Mouse (Mus musculus) heart, embryonic 13.5 days (tissue): ENCODE data around the gene Nr1i3. TPM values are rescaled to one million over a fixed set of nuclear protein-coding genes. Genes with fewer than 3 reads are reported as not detected.

Experiments used
- ATAC-seq: fragments of 200-750 bp; cut with Nextera tagmentation; 2 replicates; pipeline ENCODE4 v1.8.0; 2017; ENCODE audit warnings: moderate TSS enrichment; ENCODE audit not compliant: insufficient number of reproducible peaks, low FRiP score, low TSS enrichment; ENCODE audit errors: extremely low read depth
- H3K27ac ChIP-seq: fragments of 300-500 bp; sonication (generic); replicated peaks from 2 replicates; pipeline ENCODE4 v1.5.1; 2015; ENCODE audit warnings: moderate library complexity, mild to moderate bottlenecking, inconsistent platforms
- H3K27me3 ChIP-seq: fragments of 300-500 bp; sonication (generic); replicated peaks from 2 replicates; pipeline ENCODE4 v1.6.1; 2015; ENCODE audit warnings: mild to moderate bottlenecking, inconsistent platforms
- H3K36me3 ChIP-seq: fragments of 300-500 bp; sonication (generic); 2 replicates; pipeline ENCODE4 v1.6.1; 2015; ENCODE audit warnings: mild to moderate bottlenecking, inconsistent platforms
- H3K4me1 ChIP-seq: fragments of 300-500 bp; sonication (generic); 2 replicates; pipeline ENCODE4 v1.6.1; 2015; ENCODE audit warnings: inconsistent platforms
- H3K4me2 ChIP-seq: fragments of 300-500 bp; sonication (generic); 2 replicates; pipeline ENCODE4 v1.6.1; 2015; ENCODE audit warnings: inconsistent platforms, mild to moderate bottlenecking, moderate library complexity
- H3K4me3 ChIP-seq: fragments of 300-500 bp; sonication (generic); 2 replicates; pipeline ENCODE4 v1.5.1; 2015; ENCODE audit warnings: moderate library complexity, mild to moderate bottlenecking, inconsistent platforms
- H3K9ac ChIP-seq: fragments of 300-500 bp; sonication (generic); 2 replicates; pipeline ENCODE4 v1.6.1; 2015; ENCODE audit warnings: inconsistent platforms, mild to moderate bottlenecking, moderate library complexity
- H3K9me3 ChIP-seq: fragments of 300-500 bp; sonication (generic); 2 replicates; pipeline ENCODE4 v1.6.1; 2016; ENCODE audit warnings: inconsistent platforms
- WGBS: fragments of 180-500 bp; shearing (Covaris S2); methylation state at CpG from one replicate; pipeline ENCODE4 v1.1.7; 2015; ENCODE audit warnings: mixed read lengths; 5-methylcytosine and 5-hydroxymethylcytosine counted together
- polyA plus RNA-seq: library from polyadenylated mRNA; unstranded; fragments of >200 nt; fragmentation: Nextera tagmentation; extraction: Ambion mirVana; gene quantifications from 2 replicates; pipeline ENCODE4 v1.2.1, GENCODE M21; 2015

Gene Nr1i3
- polyA plus RNA-seq, 1 experiment from 2014 or later, result 0.25 TPM

- 0 out of 2 replicates have a peak overlapping the region, but pooled peaks have one; percentile 3 for H3K9ac ChIP-seq
- H3K27me3 ChIP-seq, result no peaks in the 10 kb centered on the region
- peak overlapping the region; percentile 62 for H3K27ac ChIP-seq
- WGBS, result 64% methylated on average over 8 of the region's 8 CpGs
- H3K4me2 ChIP-seq, result no peak overlapping the region
- no peaks in the 10 kb centered on the region for H3K9me3 ChIP-seq
- no peaks in the 10 kb centered on the region for H3K36me3 ChIP-seq
- peaks cover 67% of the 10 kb centered on the region for H3K4me1 ChIP-seq
- ATAC-seq, result no peak
- H3K4me3 ChIP-seq, result no peak overlapping the region
These were observed 28.1 kb upstream of the Nr1i3 start for GRCm38 (mm10) chr1:171185655-171186054.

- Histone ChIP-seq H3K9ac (peak overlapping the region; percentile 58), H3K27me3 (peaks cover 8% of the 10 kb centered on the region), H3K4me2 (no peak overlapping the region), H3K4me1 (peaks cover 80% of the 10 kb centered on the region), H3K36me3 (no peaks in the 10 kb centered on the region), H3K4me3 (no peak overlapping the region), H3K27ac (peak overlapping the region; percentile 95), H3K9me3 (no peaks in the 10 kb centered on the region)
- 69% methylated on average over 13 of the region's 13 CpGs for WGBS
- no peak for ATAC-seq
These were observed 25.7 kb upstream of the Nr1i3 start for GRCm38 (mm10) chr1:171187851-171188700.

GRCm38 (mm10) chr1:171189046-171189445 is 24.7 kb upstream of the Nr1i3 start:
- Histone ChIP-seq H3K4me3 (peak overlapping the region; percentile 2; the same call in 1 of the 2 replicates), H3K27ac (peak overlapping the region; percentile 95), H3K9ac (peak overlapping the region; percentile 58), H3K27me3 (peaks cover 17% of the 10 kb centered on the region), H3K4me2 (peak overlapping the region; percentile 55), H3K36me3 (no peaks in the 10 kb centered on the region), H3K4me1 (peaks cover 82% of the 10 kb centered on the region), H3K9me3 (no peaks in the 10 kb centered on the region)
- WGBS, result 11% methylated on average over 8 of the region's 8 CpGs
- ATAC-seq, result no peak

- H3K4me2 ChIP-seq, result peak overlapping the region; percentile 55
- peak overlapping the region; percentile 95 for H3K27ac ChIP-seq
- peak overlapping the region; percentile 2; the same call in 1 of the 2 replicates for H3K4me3 ChIP-seq
- peak; percentile 61; the same call in 1 of the 2 replicates for ATAC-seq
- H3K9ac ChIP-seq, result peak overlapping the region; percentile 58
- H3K9me3 ChIP-seq, result no peaks in the 10 kb centered on the region
- peaks cover 82% of the 10 kb centered on the region for H3K4me1 ChIP-seq
- WGBS, result 40% methylated on average over 14 of the region's 14 CpGs
- H3K27me3 ChIP-seq, result peaks cover 22% of the 10 kb centered on the region
- no peaks in the 10 kb centered on the region for H3K36me3 ChIP-seq
These were observed 24.2 kb upstream of the Nr1i3 start for GRCm38 (mm10) chr1:171189476-171190114.

GRCm38 (mm10) chr1:171190832-171191231 is 22.9 kb upstream of the Nr1i3 start:
- H3K4me1 ChIP-seq, result peaks cover 86% of the 10 kb centered on the region
- H3K4me3 ChIP-seq, result no peak overlapping the region
- H3K9me3 ChIP-seq, result no peaks in the 10 kb centered on the region
- WGBS, result 92% methylated on average over 9 of the region's 9 CpGs
- no peak for ATAC-seq
- H3K4me2 ChIP-seq, result no peak overlapping the region
- no peak overlapping the region for H3K9ac ChIP-seq
- H3K36me3 ChIP-seq, result no peaks in the 10 kb centered on the region
- H3K27me3 ChIP-seq, result peaks cover 35% of the 10 kb centered on the region
- peak overlapping the region; percentile 95 for H3K27ac ChIP-seq

- H3K4me3 ChIP-seq, result no peak overlapping the region
- peaks cover 77% of the 10 kb centered on the region for H3K4me1 ChIP-seq
- H3K4me2 ChIP-seq, result no peak overlapping the region
- no peaks in the 10 kb centered on the region for H3K9me3 ChIP-seq
- WGBS, result 40% methylated on average over 10 of the region's 10 CpGs
- H3K27me3 ChIP-seq, result peaks cover 44% of the 10 kb centered on the region
- H3K9ac ChIP-seq, result no peak overlapping the region
- no peaks in the 10 kb centered on the region for H3K36me3 ChIP-seq
- H3K27ac ChIP-seq, result no peak overlapping the region
- no peak for ATAC-seq
These were observed 21.5 kb upstream of the Nr1i3 start for GRCm38 (mm10) chr1:171192283-171192682.

GRCm38 (mm10) chr1:171193093-171193840 is 20.5 kb upstream of the Nr1i3 start:
- Histone ChIP-seq H3K4me3 (peak overlapping the region; percentile 38), H3K9ac (peak overlapping the region; percentile 65), H3K9me3 (no peaks in the 10 kb centered on the region), H3K27me3 (peaks cover 52% of the 10 kb centered on the region), H3K4me1 (peaks cover 69% of the 10 kb centered on the region), H3K36me3 (no peaks in the 10 kb centered on the region), H3K4me2 (peak overlapping the region; percentile 87), H3K27ac (0 out of 2 replicates have a peak overlapping the region, but pooled peaks have one; percentile 5)
- 9% methylated on average over 18 of the region's 18 CpGs for WGBS
- ATAC-seq, result no peak

GRCm38 (mm10) chr1:171193911-171194830 is 19.6 kb upstream of the Nr1i3 start:
- 36% methylated on average over 11 of the region's 11 CpGs for whole genome bisulfite sequencing
- Histone ChIP-seq H3K9me3 (no peaks in the 10 kb centered on the region), H3K36me3 (no peaks in the 10 kb centered on the region), H3K4me2 (peak overlapping the region; percentile 87), H3K9ac (peak overlapping the region; percentile 85), H3K4me3 (peak overlapping the region; percentile 68), H3K27ac (no peak overlapping the region), H3K4me1 (peaks cover 60% of the 10 kb centered on the region), H3K27me3 (peaks cover 52% of the 10 kb centered on the region)
- ATAC-seq, result no peak

- H3K4me2 ChIP-seq, result peak overlapping the region; percentile 87
- peaks cover 50% of the 10 kb centered on the region for H3K4me1 ChIP-seq
- WGBS, result 8% methylated on average over 20 of the region's 20 CpGs
- ATAC-seq, result no peak
- H3K36me3 ChIP-seq, result no peaks in the 10 kb centered on the region
- peaks cover 52% of the 10 kb centered on the region for H3K27me3 ChIP-seq
- H3K9me3 ChIP-seq, result no peaks in the 10 kb centered on the region
- H3K4me3 ChIP-seq, result peak overlapping the region; percentile 68
- H3K9ac ChIP-seq, result peak overlapping the region; percentile 85
- peak overlapping the region; percentile 51 for H3K27ac ChIP-seq
These were observed 18.5 kb upstream of the Nr1i3 start for GRCm38 (mm10) chr1:171195046-171195822.
